ENCODE assay signal across 26 mouse cellular contexts in genomic region chr17:29843419-29844162, GRCm38 (mm10).
"Had no signal": no experiment of that assay in that cellular context is flagged by ENCODE, and none has a peak within 500 bp of the region (broad histone marks: within the 10 kb centered on the region; RNA-seq: fewer than 3 reads in every experiment).

No protein-coding gene starts in this region.

- H3K4me2 ChIP-seq: heart, embryonic 11.5 days; heart, embryonic 13.5 days; heart, embryonic 15.5 days; hindbrain, embryonic 14.5 days; kidney, embryonic 15.5 days; limb, embryonic 13.5 days; limb, embryonic 15.5 days; liver, embryonic 13.5 days had no signal

- H3K27ac ChIP-seq: gastrocnemius, adult 2 months; heart, embryonic 13.5 days; heart, embryonic 15.5 days; hindbrain, embryonic 14.5 days; kidney, embryonic 15.5 days; kidney, postnatal 0 days; limb, embryonic 13.5 days; limb, embryonic 15.5 days; liver, embryonic 13.5 days had no signal

- H3K27me3 ChIP-seq: heart, embryonic 15.5 days; liver, embryonic 13.5 days had no signal

- ATAC-seq: hindbrain, embryonic 16.5 days; intestine, embryonic 16.5 days had no signal

- H3K9ac ChIP-seq: heart, embryonic 13.5 days; heart, embryonic 15.5 days; hindbrain, embryonic 14.5 days; kidney, embryonic 15.5 days; limb, embryonic 13.5 days; limb, embryonic 15.5 days; liver, embryonic 13.5 days had no signal

- H3K36me3 ChIP-seq: heart, embryonic 13.5 days; heart, embryonic 15.5 days; kidney, embryonic 15.5 days; limb, embryonic 13.5 days; limb, embryonic 15.5 days; liver, embryonic 13.5 days had no signal

- DNase-seq: gastrocnemius, adult 2 months; gastrocnemius, postnatal 10 days; gastrocnemius, postnatal 25 days; heart, adult 11 months; heart, adult 2 months; heart, postnatal 14 days; heart, postnatal 36 days; kidney, adult 11 months; kidney, adult 2 months; kidney, adult 9 months; kidney, postnatal 14 days; kidney, postnatal 36 days; layer of hippocampus, adult 9-11 months; layer of hippocampus, postnatal 36 days; left cerebral cortex, postnatal 4 days; liver, embryonic 13.5 days had no signal

- H3K4me3 ChIP-seq: gastrocnemius, adult 2 months; heart, adult 2 months; heart, embryonic 13.5 days; heart, embryonic 15.5 days; kidney, embryonic 15.5 days; limb, embryonic 13.5 days; limb, embryonic 15.5 days; liver, embryonic 13.5 days had no signal

- H3K9me3 ChIP-seq: heart, embryonic 13.5 days; heart, embryonic 15.5 days; kidney, embryonic 15.5 days; limb, embryonic 13.5 days; limb, embryonic 15.5 days; liver, embryonic 13.5 days had no signal
